Mouse (Mus musculus) kidney, postnatal 10 days (tissue): ENCODE results near the gene Fbxo4.
A peak's percentile ranks its signal among the peaks of the same experiment; 100 is the strongest.

ENCODE experiments used
- DNase-seq: peaks from one replicate; pipeline ENCODE4 v3.0.0; 2021; ENCODE audit warnings: mixed read lengths

Fbxo4 gene

GRCm38 (mm10) chr15:3973300-3973699 lies 6.1 kb downstream of the Fbxo4 start:
- no peak for DNase-seq

- DNase-seq: no peak
Measured at GRCm38 (mm10) chr15:3970193-3970592, 9.2 kb downstream of the Fbxo4 start.

GRCm38 (mm10) chr15:3969743-3970142 lies 9.6 kb downstream of the Fbxo4 start:
- DNase-seq: no peak

GRCm38 (mm10) chr15:3962251-3962650 lies 17.1 kb downstream of the Fbxo4 start:
- peak; percentile 21 for DNase-seq

- DNase-seq: no peak
Measured at GRCm38 (mm10) chr15:3960094-3960493, 19.3 kb downstream of the Fbxo4 start.

- DNase-seq: peak; percentile 77
Measured at GRCm38 (mm10) chr15:3957982-3958381, 21.4 kb downstream of the Fbxo4 start.

- DNase-seq: no peak
Measured at GRCm38 (mm10) chr15:3954971-3955370, 24.4 kb downstream of the Fbxo4 start.

- DNase-seq: no peak
Measured at GRCm38 (mm10) chr15:3938132-3938531, 41.2 kb downstream of the Fbxo4 start.

- DNase-seq: no peak
Measured at GRCm38 (mm10) chr15:3936056-3936455, 43.3 kb downstream of the Fbxo4 start.

- no peak for DNase-seq
Measured at GRCm38 (mm10) chr15:3933466-3933865, 45.9 kb downstream of the Fbxo4 start.

GRCm38 (mm10) chr15:3931931-3932330 lies 47.4 kb downstream of the Fbxo4 start:
- DNase-seq: no peak
